Mouse (Mus musculus): ENCODE measurements around the gene Pid1. TPM values are rescaled to one million over a fixed set of nuclear protein-coding genes. Genes with fewer than 3 reads are reported as not detected.

Gene Pid1
- total RNA-seq, 2 experiments from 2014 or later: 8.0 to 8.4 TPM

GRCm38 (mm10) chr1:84177033-84177432, 186.9 kb downstream of the Pid1 start:
- DNase-seq: no peak

- no peak for DNase-seq
Observed at GRCm38 (mm10) chr1:84172941-84173340, 191.0 kb downstream of the Pid1 start.

GRCm38 (mm10) chr1:84157790-84158189, 206.2 kb downstream of the Pid1 start:
- DNase-seq: no peak

- DNase-seq: no peak
Observed at GRCm38 (mm10) chr1:84155585-84155930, 208.4 kb downstream of the Pid1 start.

- no peak for DNase-seq
Observed at GRCm38 (mm10) chr1:84154725-84155584, 209.0 kb downstream of the Pid1 start.

GRCm38 (mm10) chr1:84153943-84154342, 210.0 kb downstream of the Pid1 start:
- DNase-seq: no peak

GRCm38 (mm10) chr1:84141561-84141960, 222.4 kb downstream of the Pid1 start:
- no peak for DNase-seq

GRCm38 (mm10) chr1:84132451-84132850, 231.5 kb downstream of the Pid1 start:
- DNase-seq: no peak

- no peak for DNase-seq
Observed at GRCm38 (mm10) chr1:84131799-84132198, 232.2 kb downstream of the Pid1 start.

- no peak for DNase-seq
Observed at GRCm38 (mm10) chr1:84128510-84128909, 235.5 kb downstream of the Pid1 start.

- no peak for DNase-seq
Observed at GRCm38 (mm10) chr1:84119306-84119705, 244.7 kb downstream of the Pid1 start.

- DNase-seq: peak; percentile 54
Observed at GRCm38 (mm10) chr1:84106756-84107155, 257.2 kb downstream of the Pid1 start.

GRCm38 (mm10) chr1:84102052-84102451, 261.9 kb downstream of the Pid1 start:
- no peak for DNase-seq

- DNase-seq: peak; percentile 14
Observed at GRCm38 (mm10) chr1:84097398-84097797, 266.6 kb downstream of the Pid1 start.

GRCm38 (mm10) chr1:84093291-84093690, 270.7 kb downstream of the Pid1 start:
- no peak for DNase-seq

- no peak for DNase-seq
Observed at GRCm38 (mm10) chr1:84089664-84090063, 274.3 kb downstream of the Pid1 start.

- DNase-seq: no peak
Observed at GRCm38 (mm10) chr1:84087957-84088356, 276.0 kb downstream of the Pid1 start.

- DNase-seq: no peak
Observed at GRCm38 (mm10) chr1:84087325-84087724, 276.7 kb downstream of the Pid1 start.

GRCm38 (mm10) chr1:84086486-84086885, 277.5 kb downstream of the Pid1 start:
- DNase-seq: no peak

GRCm38 (mm10) chr1:84085361-84085760, 278.6 kb downstream of the Pid1 start:
- DNase-seq: no peak

GRCm38 (mm10) chr1:84079566-84079965, 284.4 kb downstream of the Pid1 start:
- DNase-seq: no peak

GRCm38 (mm10) chr1:84077023-84077422, 287.0 kb downstream of the Pid1 start:
- DNase-seq: no peak

GRCm38 (mm10) chr1:84056884-84057630, 306.9 kb downstream of the Pid1 start:
- DNase-seq: no peak

GRCm38 (mm10) chr1:84056306-84056705, 307.7 kb downstream of the Pid1 start:
- no peak for DNase-seq

Measured in gastrocnemius, postnatal 25 days (tissue).